Mouse (Mus musculus) thymus, adult 2 months (tissue): ENCODE measurements around the gene Bloc1s1.

ENCODE experiments used
- CTCF ChIP-seq: fragments of 200-500 bp; IDR thresholded peaks from 2 replicates; pipeline ENCODE4 v1.5.1; 2012; ENCODE audit warnings: mild to moderate bottlenecking, control low read depth, low read length, moderate library complexity, borderline replicate concordance; ENCODE audit not compliant: control insufficient read depth, poor library complexity, insufficient read depth; ENCODE audit errors: extremely low read depth
- POLR2A ChIP-seq: fragments of 200-500 bp; IDR thresholded peaks from 2 replicates; pipeline ENCODE4 v1.6.1; 2012; ENCODE audit warnings: mild to moderate bottlenecking, low read length, control low read depth, moderate library complexity; ENCODE audit not compliant: control insufficient read depth, poor library complexity, insufficient read depth; ENCODE audit errors: extremely low read depth

GRCm38 (mm10) chr10:128968341-128968749 lies 44.5 kb upstream of the Bloc1s1 start:
- TF ChIP-seq CTCF (no peak), POLR2A (no peak)
